Mouse (Mus musculus): Measurements from ENCODE around the gene Syncrip. TPM values are rescaled to one million over a fixed set of nuclear protein-coding genes. Genes with fewer than 3 reads are reported as not detected.
A peak's percentile ranks its signal among the peaks of the same experiment; 100 is the strongest.

The Syncrip gene
- total and polyA plus RNA-seq, 3 experiments: 6.6 to 64.6 (median 60.8) TPM

GRCm38 (mm10) chr9:88501846-88502245 lies 19.5 kb upstream of the Syncrip start:
- Histone ChIP-seq H3K27ac (no peak overlapping the region), H3K79me2 (replicated peaks; ENCODE audit: control insufficient read depth, insufficient read depth, low read length) (no peaks in the 10 kb centered on the region), H3K4me1 (ENCODE audit: control insufficient read depth, insufficient read depth, low read length) (no peaks in the 10 kb centered on the region), H3K9ac (ENCODE audit: low read depth, low read length) (no peak overlapping the region), H3K4me3 (no peak overlapping the region), H3K36me3 (ENCODE audit: control insufficient read depth, insufficient read depth, low read length) (no peaks in the 10 kb centered on the region), H3K27me3 (ENCODE audit: control insufficient read depth, insufficient read depth, low read length) (no peaks in the 10 kb centered on the region)
- no peak for DNase-seq
- 88% methylated on average over 6 of the region's 6 CpGs for WGBS
- TF ChIP-seq POLR2A (IDR thresholded peaks at IDR 0.05; ENCODE audit: insufficient read depth, low read depth, low read length) (no peak), EP300 (IDR thresholded peaks at IDR 0.05; ENCODE audit: insufficient read depth, low read depth, low read length) (no peak), CTCF (IDR thresholded peaks at IDR 0.05) (no peak)
- intact Hi-C loops (cut with DNase I): no loop called here

- intact Hi-C loops (cut with DNase I): no loop called here
- Histone ChIP-seq H3K27me3 (ENCODE audit: control insufficient read depth, insufficient read depth, low read length) (no peaks in the 10 kb centered on the region), H3K9ac (ENCODE audit: low read depth, low read length) (no peak overlapping the region), H3K27ac (no peak overlapping the region), H3K4me1 (ENCODE audit: control insufficient read depth, insufficient read depth, low read length) (no peaks in the 10 kb centered on the region), H3K36me3 (ENCODE audit: control insufficient read depth, insufficient read depth, low read length) (no peaks in the 10 kb centered on the region), H3K4me3 (no peak overlapping the region), H3K79me2 (replicated peaks; ENCODE audit: control insufficient read depth, insufficient read depth, low read length) (no peaks in the 10 kb centered on the region)
- no peak for TF ChIP-seq EP300 (IDR thresholded peaks at IDR 0.05; ENCODE audit: insufficient read depth, low read depth, low read length)
- no peak for TF ChIP-seq POLR2A (IDR thresholded peaks at IDR 0.05; ENCODE audit: insufficient read depth, low read depth, low read length)
- TF ChIP-seq CTCF (IDR thresholded peaks at IDR 0.05): no peak
- 57% methylated on average over 2 of the region's 2 CpGs for WGBS
- no peak for DNase-seq
These were observed 17.7 kb upstream of the Syncrip start for GRCm38 (mm10) chr9:88500112-88500511.

GRCm38 (mm10) chr9:88492522-88492921 lies 10.1 kb upstream of the Syncrip start:
- DNase-seq: no peak
- Histone ChIP-seq H3K36me3 (ENCODE audit: control insufficient read depth, insufficient read depth, low read length) (no peaks in the 10 kb centered on the region), H3K4me1 (ENCODE audit: control insufficient read depth, insufficient read depth, low read length) (no peaks in the 10 kb centered on the region), H3K4me3 (no peak overlapping the region), H3K27me3 (ENCODE audit: control insufficient read depth, insufficient read depth, low read length) (no peaks in the 10 kb centered on the region), H3K27ac (no peak overlapping the region), H3K79me2 (replicated peaks; ENCODE audit: control insufficient read depth, insufficient read depth, low read length) (no peaks in the 10 kb centered on the region), H3K9ac (ENCODE audit: low read depth, low read length) (no peak overlapping the region)
- intact Hi-C loops (cut with DNase I): no loop called here
- TF ChIP-seq EP300 (IDR thresholded peaks at IDR 0.05; ENCODE audit: insufficient read depth, low read depth, low read length) (no peak), CTCF (IDR thresholded peaks at IDR 0.05) (no peak), POLR2A (IDR thresholded peaks at IDR 0.05; ENCODE audit: insufficient read depth, low read depth, low read length) (no peak)
- 72% methylated on average over 1 of the region's 1 CpGs for whole genome bisulfite sequencing

- peak in 1 of 2 experiments; percentile 6 for DNase-seq
- WGBS: 33% methylated on average over 6 of the region's 6 CpGs
- intact Hi-C loops (cut with DNase I): loop anchor here (1.0 kb wide), 1 partner anchor 38 kb away; no protein-coding TSS in a partner anchor
These were observed 2.2 kb upstream of the Syncrip start for GRCm38 (mm10) chr9:88484531-88484930.

GRCm38 (mm10) chr9:88482829-88483396 lies 539 bp upstream of the Syncrip start:
- H3K79me2 ChIP-seq (replicated peaks; ENCODE audit: control insufficient read depth, insufficient read depth, low read length): no peaks in the 10 kb centered on the region
- H3K27me3 ChIP-seq (ENCODE audit: control insufficient read depth, insufficient read depth, low read length): no peaks in the 10 kb centered on the region
- peak; percentile 92 to 93 for DNase-seq
- peaks cover 1% of the 10 kb centered on the region for H3K4me1 ChIP-seq (ENCODE audit: control insufficient read depth, insufficient read depth, low read length)
- peak overlapping the region; percentile 93 for H3K9ac ChIP-seq (ENCODE audit: low read depth, low read length)
- peak overlapping the region; percentile 99 for H3K27ac ChIP-seq
- 2% methylated on average over 48 of the region's 52 CpGs for WGBS
- H3K4me3 ChIP-seq: peak overlapping the region; percentile 69
- H3K36me3 ChIP-seq (ENCODE audit: control insufficient read depth, insufficient read depth, low read length): peaks cover 14% of the 10 kb centered on the region
- intact Hi-C loops (cut with DNase I): no loop called here
- TF ChIP-seq POLR2A (IDR thresholded peaks at IDR 0.05; ENCODE audit: insufficient read depth, low read depth, low read length) (no peak; the same call in 1 of the 2 replicates), EP300 (IDR thresholded peaks at IDR 0.05; ENCODE audit: insufficient read depth, low read depth, low read length) (0 out of 2 replicates have a peak, but pooled peaks have one; percentile 63), CTCF (IDR thresholded peaks at IDR 0.05) (0 out of 2 replicates have a peak, but pooled peaks have one; percentile 7)

More at GRCm38 (mm10) chr9:88484531-88484930, 2.2 kb upstream of the Syncrip start:
- no peaks in the 10 kb centered on the region for H3K27me3 ChIP-seq (ENCODE audit: control insufficient read depth, insufficient read depth, low read length)
- peaks cover 1% of the 10 kb centered on the region for H3K4me1 ChIP-seq (ENCODE audit: control insufficient read depth, insufficient read depth, low read length)
- peaks cover 10% of the 10 kb centered on the region for H3K36me3 ChIP-seq (ENCODE audit: control insufficient read depth, insufficient read depth, low read length)
- no peak overlapping the region; the same call in 1 of the 2 replicates for H3K9ac ChIP-seq (ENCODE audit: low read depth, low read length)
- TF ChIP-seq POLR2A (IDR thresholded peaks at IDR 0.05; ENCODE audit: insufficient read depth, low read depth, low read length) (no peak), EP300 (IDR thresholded peaks at IDR 0.05; ENCODE audit: insufficient read depth, low read depth, low read length) (no peak), CTCF (IDR thresholded peaks at IDR 0.05) (no peak)
- H3K27ac ChIP-seq: peak overlapping the region; percentile 38
- no peak overlapping the region for H3K4me3 ChIP-seq
- H3K79me2 ChIP-seq (replicated peaks; ENCODE audit: control insufficient read depth, insufficient read depth, low read length): no peaks in the 10 kb centered on the region

- no peak for TF ChIP-seq EP300 (IDR thresholded peaks at IDR 0.05; ENCODE audit: insufficient read depth, low read depth, low read length)
- no peak for TF ChIP-seq POLR2A (IDR thresholded peaks at IDR 0.05; ENCODE audit: insufficient read depth, low read depth, low read length)
- no peak for TF ChIP-seq CTCF (IDR thresholded peaks at IDR 0.05)
- Histone ChIP-seq H3K9ac (ENCODE audit: low read depth, low read length) (peak overlapping the region; percentile 89), H3K27ac (peak overlapping the region; percentile 99), H3K4me1 (ENCODE audit: control insufficient read depth, insufficient read depth, low read length) (peaks cover 1% of the 10 kb centered on the region), H3K36me3 (ENCODE audit: control insufficient read depth, insufficient read depth, low read length) (peaks cover 16% of the 10 kb centered on the region), H3K79me2 (replicated peaks; ENCODE audit: control insufficient read depth, insufficient read depth, low read length) (no peaks in the 10 kb centered on the region), H3K4me3 (peak overlapping the region; percentile 80), H3K27me3 (ENCODE audit: control insufficient read depth, insufficient read depth, low read length) (no peaks in the 10 kb centered on the region)
- WGBS: 0% methylated on average over 33 of the region's 43 CpGs
- intact Hi-C loops (cut with DNase I): loop anchor here (2.0 kb wide), 2 partner anchors 43 to 65 kb away; partner anchors contain the start of gene Snx14
- peak; percentile 70 to 72 for DNase-seq
These were observed 598 bp downstream of the Syncrip start for GRCm38 (mm10) chr9:88481791-88482160.

Data from heart, adult 2 months (tissue).